Mouse (Mus musculus): ENCODE data around the gene Fah.

DNA sequence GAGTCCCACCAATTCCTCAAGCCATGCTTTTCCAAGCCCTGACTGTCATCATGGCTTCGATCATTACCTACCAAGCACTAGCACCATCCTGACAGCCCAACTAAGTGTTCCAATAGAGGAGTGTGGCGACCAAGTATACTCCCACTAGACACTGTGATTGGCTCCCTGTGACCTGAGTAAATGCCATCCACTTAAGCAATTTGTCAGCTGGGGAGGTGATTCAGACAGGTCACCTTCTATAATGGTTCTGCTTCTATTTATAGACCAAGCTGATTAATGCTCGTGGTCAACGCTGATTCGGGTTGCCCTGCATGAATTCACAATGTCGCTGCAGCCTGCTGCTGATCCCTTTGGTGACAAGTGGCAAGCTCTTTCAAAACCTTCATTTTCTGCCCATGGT is 40.3 kb downstream of the Fah start:
- no peak for TF ChIP-seq ZC3H11A (IDR thresholded peaks at IDR 0.05; ENCODE audit: borderline replicate concordance, low read depth, low read length)
- no peak for TF ChIP-seq HCFC1 (IDR thresholded peaks at IDR 0.05; ENCODE audit: borderline replicate concordance, insufficient read depth, low read length)
- TF ChIP-seq CHD2 (IDR thresholded peaks at IDR 0.05; ENCODE audit: low read depth, low read length), result no peak
- no peak for TF ChIP-seq ZNF384 (IDR thresholded peaks at IDR 0.05; ENCODE audit: low read depth, low read length)
